In genomic region chr6:87270452-87270851, GRCm38 (mm10) we compare ENCODE assay signal across 9 mouse cellular contexts.
A peak's percentile ranks its signal among the peaks of the same experiment; 100 is the strongest.
DNase-seq lines count a peak whose midpoint lies in the region; ATAC-seq lines count a peak whose summit lies in the region.
"Had no signal": no experiment of that assay in that cellular context is flagged by ENCODE, and none has a peak within 500 bp of the region (broad histone marks: within the 10 kb centered on the region; RNA-seq: fewer than 3 reads in every experiment).

No protein-coding gene starts in this region.

- ATAC-seq in embryonic facial prominence, embryonic 15.5 days (ENCODE audit: insufficient number of reproducible peaks, low FRiP score, low TSS enrichment, low read depth): no peak

- H3K9ac ChIP-seq in embryonic facial prominence, embryonic 15.5 days: no peak overlapping the region

- peaks cover 39% of the 10 kb centered on the region for H3K4me1 ChIP-seq in embryonic facial prominence, embryonic 15.5 days

- H3K4me2 ChIP-seq in embryonic facial prominence, embryonic 15.5 days (replicated peaks): no peak overlapping the region

- peak; percentile 64 to 73 for DNase-seq in left cerebral cortex, adult 18-20 months (ENCODE audit: low spot score in 2 of 2)
- no peak for DNase-seq in left cerebral cortex, adult 11 months (ENCODE audit: low spot score)
- peak; percentile 77 to 83 for DNase-seq in kidney, postnatal 4 days
- peak; percentile 70 for DNase-seq in right cerebral cortex, adult 18-20 months
- DNase-seq in T-cell, adult 2 months (ENCODE audit: low spot score): no peak
- DNase-seq in heart, adult 11 months: no peak
- DNase-seq in heart, adult 8-10 months (ENCODE audit: low spot score): no peak

- H3K4me3 ChIP-seq in embryonic facial prominence, embryonic 15.5 days (replicated peaks): no peak overlapping the region

- no peaks in the 10 kb centered on the region for H3K27me3 ChIP-seq in embryonic facial prominence, embryonic 15.5 days

- peak overlapping the region; percentile 63 for H3K27ac ChIP-seq in embryonic facial prominence, embryonic 15.5 days (replicated peaks)
- H3K27ac ChIP-seq: macrophage had no signal

- peaks cover 47% of the 10 kb centered on the region for H3K36me3 ChIP-seq in embryonic facial prominence, embryonic 15.5 days

- WGBS in embryonic facial prominence, embryonic 15.5 days: 9% methylated on average over 7 of the region's 7 CpGs

- peaks cover 5% of the 10 kb centered on the region; the same call in 1 of the 2 replicates for H3K9me3 ChIP-seq in embryonic facial prominence, embryonic 15.5 days (replicated peaks)

Comparison
In these comparisons a context has a peak if more than half of its experiments do, and no peak if none do; other contexts are left out.
1. DNase-seq: peak in left cerebral cortex, adult 18-20 months (2 of 2), kidney, postnatal 4 days (2 of 2) and right cerebral cortex, adult 18-20 months (single experiment); none in left cerebral cortex, adult 11 months (single experiment), T-cell, adult 2 months (single experiment), heart, adult 11 months (single experiment) and heart, adult 8-10 months (single experiment).